Mouse (Mus musculus): Measurements from ENCODE around the gene Stx1a.
A peak's percentile ranks its signal among the peaks of the same experiment; 100 is the strongest.

Stx1a gene

GRCm38 (mm10) chr5:135080539-135080938 lies 57.3 kb downstream of the Stx1a start:
- no peak for DNase-seq (ENCODE audit: low read depth, low spot score)

DNA sequence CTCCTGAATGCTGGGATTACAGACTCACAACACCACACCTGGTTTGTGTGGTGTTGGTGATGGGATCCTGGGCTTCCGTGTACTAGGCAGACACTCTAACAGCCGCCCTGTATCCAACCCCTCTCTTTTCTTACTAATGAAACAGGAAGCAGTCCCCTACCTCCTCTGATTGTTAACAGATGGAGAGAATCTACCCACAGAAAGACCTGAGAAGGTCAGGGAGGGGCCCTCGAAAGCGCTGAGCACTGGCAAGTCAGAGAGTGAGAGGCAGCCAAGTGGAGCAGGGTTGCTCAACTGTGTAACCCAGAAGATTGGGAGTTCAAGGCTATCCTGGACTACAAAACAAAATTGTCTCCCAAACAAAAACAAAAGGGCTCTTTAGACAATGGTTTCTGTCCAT lies 63.6 kb downstream of the Stx1a start:
- no peak for DNase-seq (ENCODE audit: low read depth, low spot score)

- peak; percentile 57 for DNase-seq (ENCODE audit: low read depth, low spot score)
These were observed 66.4 kb downstream of the Stx1a start, which contains the start of gene Mlxipl for GRCm38 (mm10) chr5:135089653-135090052. Gene Mlxipl (plus strand): TSS chr5:135089890.
